Mouse (Mus musculus): Measurements from ENCODE around the gene Nrp2. TPM values are rescaled to one million over a fixed set of nuclear protein-coding genes. Genes with fewer than 3 reads are reported as not detected.

Gene Nrp2
- polyA plus RNA-seq, 1 experiment from 2014 or later = 13.3 TPM

DNA sequence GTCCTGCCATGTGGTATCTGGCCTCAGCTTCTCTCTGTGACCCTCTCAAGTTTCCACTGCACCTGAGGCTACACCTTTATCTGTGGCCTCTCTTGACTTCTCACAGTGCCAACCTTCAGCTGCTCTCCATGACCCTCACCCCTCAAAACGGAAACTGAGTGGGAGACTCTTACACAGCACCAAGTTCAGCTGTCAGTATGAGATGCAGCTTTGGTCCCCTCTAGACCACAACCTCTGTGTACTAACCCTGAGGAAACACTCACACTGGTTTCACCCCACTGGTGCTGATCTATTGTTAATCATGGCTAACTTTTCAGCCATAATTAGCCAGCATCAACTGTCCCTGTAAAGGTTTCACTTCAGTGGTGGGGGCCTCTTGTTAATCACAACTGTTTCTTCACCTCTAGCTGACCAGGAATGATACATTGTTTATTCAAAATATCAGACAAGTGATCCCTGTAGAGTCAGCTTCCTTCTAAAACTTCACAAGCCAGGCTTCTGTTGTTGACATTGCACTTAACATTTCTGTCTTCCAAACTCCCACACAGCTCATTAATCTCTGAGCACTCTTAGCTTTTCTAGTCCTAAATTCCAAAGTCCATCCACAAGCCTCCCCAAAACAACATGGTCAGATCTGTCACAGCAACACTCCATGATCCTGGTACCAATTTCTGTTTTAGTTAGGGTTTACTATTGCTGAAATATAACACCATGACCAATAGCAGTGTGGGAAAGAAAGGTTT, 131.5 kb downstream of the Nrp2 start:
- WGBS = 30% methylated on average over 1 of the region's 1 CpGs

DNA sequence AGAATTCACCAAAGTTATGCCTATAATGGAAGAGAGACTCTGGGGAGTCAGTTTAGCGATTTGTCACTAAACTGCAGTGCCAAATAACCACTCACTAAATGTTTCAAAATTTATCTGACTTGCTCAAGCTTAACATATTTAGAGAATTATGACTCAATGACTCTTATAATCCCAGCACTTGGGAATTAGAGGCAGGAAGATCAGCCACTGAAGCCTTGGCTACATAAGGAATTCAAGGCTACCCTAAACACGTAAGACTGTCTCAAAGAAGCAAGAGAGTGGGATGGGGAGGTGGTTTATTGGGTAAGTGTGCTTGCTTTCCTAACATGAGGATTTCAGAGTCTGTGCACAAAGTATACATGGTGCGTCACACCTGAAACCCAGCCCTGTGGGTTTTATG, 135.0 kb downstream of the Nrp2 start:
- 91% methylated on average over 3 of the region's 3 CpGs for WGBS
- ATAC-seq (ENCODE audit: low read depth) = no peak

More for the DNA sequence above, 131.5 kb downstream of the Nrp2 start:
- H3K4me1 ChIP-seq (replicated peaks; ENCODE audit: control insufficient read depth, insufficient read depth, low read length) = no peaks in the 10 kb centered on the region
- H3K4me2 ChIP-seq (ENCODE audit: low read depth, low read length) = no peak overlapping the region
- H3K4me3 ChIP-seq (ENCODE audit: low read length) = no peak overlapping the region
- no peaks in the 10 kb centered on the region; the same call in 1 of the 2 replicates for H3K9me3 ChIP-seq (ENCODE audit: control insufficient read depth, low read length)
- H3K27ac ChIP-seq (ENCODE audit: low read length) = no peak overlapping the region
- no peaks in the 10 kb centered on the region for H3K27me3 ChIP-seq (ENCODE audit: control insufficient read depth, insufficient read depth, low read depth, low read length)
- no peak overlapping the region for H3K9ac ChIP-seq (ENCODE audit: low read length)
- H3K36me3 ChIP-seq (ENCODE audit: control insufficient read depth, insufficient read depth, low read length) = no peaks in the 10 kb centered on the region
- ATAC-seq (ENCODE audit: low read depth) = no peak

DNA sequence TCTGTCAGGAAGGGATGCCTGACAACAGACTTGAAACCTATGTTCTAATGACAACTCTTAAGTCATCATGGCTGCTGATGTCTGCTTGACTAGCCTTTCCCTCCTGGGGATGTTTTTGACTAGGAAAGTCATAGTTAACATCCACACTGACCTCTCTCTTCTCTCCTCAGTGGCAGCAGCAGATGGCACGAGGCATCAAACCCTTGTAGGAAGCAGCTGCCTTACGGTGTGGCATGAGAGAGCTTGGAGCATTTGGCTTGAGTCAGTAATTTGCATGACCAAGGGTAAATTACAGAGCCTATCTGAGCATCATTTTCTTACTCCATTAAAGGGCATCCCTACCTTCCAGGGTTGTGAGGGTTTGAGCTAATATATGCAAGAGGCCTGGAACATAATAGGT, 135.5 kb downstream of the Nrp2 start:
- Histone ChIP-seq H3K9me3 (ENCODE audit: control insufficient read depth, low read length) (no peaks in the 10 kb centered on the region; the same call in 1 of the 2 replicates), H3K36me3 (ENCODE audit: control insufficient read depth, insufficient read depth, low read length) (no peaks in the 10 kb centered on the region)
- ATAC-seq (ENCODE audit: low read depth) = no peak

More for the DNA sequence above, 135.0 kb downstream of the Nrp2 start:
- Histone ChIP-seq H3K4me2 (ENCODE audit: low read depth, low read length) (no peak overlapping the region), H3K9me3 (ENCODE audit: control insufficient read depth, low read length) (no peaks in the 10 kb centered on the region; the same call in 1 of the 2 replicates), H3K36me3 (ENCODE audit: control insufficient read depth, insufficient read depth, low read length) (no peaks in the 10 kb centered on the region), H3K27me3 (ENCODE audit: control insufficient read depth, insufficient read depth, low read depth, low read length) (no peaks in the 10 kb centered on the region), H3K27ac (ENCODE audit: low read length) (no peak overlapping the region), H3K4me1 (replicated peaks; ENCODE audit: control insufficient read depth, insufficient read depth, low read length) (no peaks in the 10 kb centered on the region), H3K4me3 (ENCODE audit: low read length) (no peak overlapping the region), H3K9ac (ENCODE audit: low read length) (no peak overlapping the region)

DNA sequence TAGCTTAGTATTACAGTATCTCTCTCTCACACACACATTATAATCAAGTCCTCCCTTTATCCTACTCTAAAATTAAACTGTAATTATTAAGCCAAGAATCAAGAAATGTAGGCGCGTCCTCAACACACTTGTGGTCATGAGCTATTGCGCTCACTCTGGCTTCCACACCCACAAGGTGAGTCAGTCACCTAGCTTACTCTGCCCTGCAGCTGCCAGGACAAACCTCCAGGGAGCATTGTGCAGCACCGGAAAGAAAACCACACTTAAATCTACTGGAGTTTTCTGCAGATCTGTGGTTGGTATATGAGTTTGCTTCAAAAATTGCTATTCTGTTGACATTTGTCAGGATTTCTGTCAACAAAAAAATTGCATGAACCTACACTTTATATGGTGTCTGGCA, 140.1 kb downstream of the Nrp2 start:
- Histone ChIP-seq H3K27me3 (ENCODE audit: control insufficient read depth, insufficient read depth, low read depth, low read length) (no peaks in the 10 kb centered on the region), H3K4me3 (ENCODE audit: low read length) (no peak overlapping the region), H3K9me3 (ENCODE audit: control insufficient read depth, low read length) (no peaks in the 10 kb centered on the region), H3K4me1 (replicated peaks; ENCODE audit: control insufficient read depth, insufficient read depth, low read length) (no peaks in the 10 kb centered on the region), H3K9ac (ENCODE audit: low read length) (no peak overlapping the region), H3K27ac (ENCODE audit: low read length) (no peak overlapping the region), H3K4me2 (ENCODE audit: low read depth, low read length) (no peak overlapping the region), H3K36me3 (ENCODE audit: control insufficient read depth, insufficient read depth, low read length) (no peaks in the 10 kb centered on the region)
- no peak for ATAC-seq (ENCODE audit: low read depth)
- 76% methylated on average over 4 of the region's 4 CpGs for WGBS

More for the DNA sequence above, 135.5 kb downstream of the Nrp2 start:
- H3K4me3 ChIP-seq (ENCODE audit: low read length) = no peak overlapping the region
- WGBS = 62% methylated on average over 2 of the region's 2 CpGs
- H3K4me1 ChIP-seq (replicated peaks; ENCODE audit: control insufficient read depth, insufficient read depth, low read length) = no peaks in the 10 kb centered on the region
- H3K4me2 ChIP-seq (ENCODE audit: low read depth, low read length) = no peak overlapping the region
- H3K27me3 ChIP-seq (ENCODE audit: control insufficient read depth, insufficient read depth, low read depth, low read length) = no peaks in the 10 kb centered on the region
- H3K9ac ChIP-seq (ENCODE audit: low read length) = no peak overlapping the region
- H3K27ac ChIP-seq (ENCODE audit: low read length) = no peak overlapping the region

DNA sequence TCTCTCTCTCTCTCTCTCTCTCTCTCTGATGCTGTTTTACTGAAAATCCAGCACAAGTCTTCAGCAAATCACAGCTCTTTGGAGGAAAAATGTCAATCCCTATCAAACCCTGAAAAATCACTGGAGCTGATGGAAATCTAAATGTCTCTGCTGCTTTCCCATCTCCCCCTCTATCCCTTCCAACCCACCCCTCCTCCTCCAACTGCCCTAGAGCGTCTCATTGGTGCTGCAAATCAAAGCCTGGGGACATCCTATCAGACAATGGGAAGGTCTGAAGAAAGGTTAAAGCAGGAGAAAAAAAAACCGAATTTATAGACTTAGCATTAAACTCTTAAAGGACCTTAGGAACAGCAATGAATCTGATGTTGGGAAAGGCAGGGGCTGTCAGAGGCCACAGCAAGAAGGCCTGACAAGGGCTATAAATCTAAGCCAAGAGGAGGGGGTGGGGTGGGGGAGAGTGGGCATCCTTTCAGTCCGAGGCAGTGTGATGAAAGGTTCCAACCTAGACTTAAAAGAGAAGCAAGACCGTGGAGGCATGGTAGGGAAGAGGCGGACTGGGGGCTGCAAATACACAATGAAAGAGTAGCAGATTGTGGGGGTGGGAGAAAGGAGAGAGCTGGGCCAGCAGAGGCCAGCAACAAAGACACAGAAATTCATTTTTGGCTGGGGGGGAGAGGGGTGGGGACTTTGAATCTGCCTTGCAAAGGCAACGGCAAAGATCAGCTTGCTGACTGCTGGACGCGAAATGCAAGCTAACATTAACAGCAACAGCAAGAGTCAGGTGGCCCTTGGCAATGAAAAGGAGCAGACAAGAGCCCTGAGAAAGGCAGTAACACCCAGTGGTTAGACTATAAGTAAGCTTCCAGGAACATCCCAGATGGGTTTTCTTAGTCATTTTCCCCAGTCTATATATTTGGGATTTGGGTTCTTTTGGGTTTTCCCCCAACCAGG, 148.2 kb downstream of the Nrp2 start:
- WGBS = 44% methylated on average over 8 of the region's 8 CpGs
- Histone ChIP-seq H3K9ac (ENCODE audit: low read length) (no peak overlapping the region), H3K27me3 (ENCODE audit: control insufficient read depth, insufficient read depth, low read depth, low read length) (no peaks in the 10 kb centered on the region), H3K27ac (ENCODE audit: low read length) (no peak overlapping the region), H3K4me3 (ENCODE audit: low read length) (no peak overlapping the region), H3K4me1 (replicated peaks; ENCODE audit: control insufficient read depth, insufficient read depth, low read length) (no peaks in the 10 kb centered on the region; the same call in 1 of the 2 replicates), H3K4me2 (ENCODE audit: low read depth, low read length) (no peak overlapping the region), H3K9me3 (ENCODE audit: control insufficient read depth, low read length) (no peaks in the 10 kb centered on the region), H3K36me3 (ENCODE audit: control insufficient read depth, insufficient read depth, low read length) (no peaks in the 10 kb centered on the region)
- no peak for ATAC-seq (ENCODE audit: low read depth)

DNA sequence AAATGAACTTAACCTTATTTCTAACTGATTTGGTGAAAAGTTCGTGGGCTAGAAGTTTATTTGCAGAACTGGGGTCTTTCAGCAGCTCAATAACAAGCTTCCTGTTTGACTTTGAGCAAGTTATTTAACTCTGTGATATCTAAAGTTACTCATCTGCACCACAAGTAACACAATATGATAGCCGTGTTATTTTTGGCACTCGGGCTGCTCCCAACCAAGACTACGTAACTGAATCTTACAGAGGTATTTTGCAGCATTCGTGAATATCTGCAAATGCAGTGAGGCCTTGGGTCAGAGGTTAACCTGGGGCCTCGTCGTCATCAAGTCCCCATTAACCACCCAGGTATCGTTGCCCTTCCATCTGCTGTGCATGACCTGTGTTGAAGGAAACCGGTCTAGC, 150.3 kb downstream of the Nrp2 start:
- H3K4me1 ChIP-seq (replicated peaks; ENCODE audit: control insufficient read depth, insufficient read depth, low read length) = no peaks in the 10 kb centered on the region; the same call in 1 of the 2 replicates
- no peak overlapping the region for H3K9ac ChIP-seq (ENCODE audit: low read length)
- no peaks in the 10 kb centered on the region for H3K27me3 ChIP-seq (ENCODE audit: control insufficient read depth, insufficient read depth, low read depth, low read length)
- 46% methylated on average over 9 of the region's 9 CpGs for WGBS
- no peak for ATAC-seq (ENCODE audit: low read depth)
- no peaks in the 10 kb centered on the region for H3K36me3 ChIP-seq (ENCODE audit: control insufficient read depth, insufficient read depth, low read length)
- no peak overlapping the region for H3K4me2 ChIP-seq (ENCODE audit: low read depth, low read length)
- no peak overlapping the region for H3K4me3 ChIP-seq (ENCODE audit: low read length)
- H3K27ac ChIP-seq (ENCODE audit: low read length) = no peak overlapping the region
- no peaks in the 10 kb centered on the region for H3K9me3 ChIP-seq (ENCODE audit: control insufficient read depth, low read length)

DNA sequence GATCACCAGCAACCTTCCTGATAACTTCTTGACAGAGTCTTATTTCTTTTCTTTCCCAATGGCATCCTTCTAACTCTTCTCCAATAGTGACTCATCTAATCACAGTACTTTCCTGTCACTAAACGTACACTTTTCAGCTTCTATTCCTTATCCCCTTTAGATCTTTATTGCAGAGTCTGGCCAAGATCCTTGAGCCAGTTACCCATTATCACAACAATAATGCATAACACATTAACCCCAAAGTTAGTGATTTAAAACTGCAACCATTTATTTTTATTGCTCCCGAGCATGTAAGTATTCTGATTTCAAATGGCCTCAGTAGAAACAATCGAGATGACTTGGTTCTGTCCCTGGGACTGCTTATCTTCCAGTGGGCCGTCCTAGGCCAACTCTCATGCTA, 150.9 kb downstream of the Nrp2 start:
- WGBS = 63% methylated on average over 4 of the region's 4 CpGs
- Histone ChIP-seq H3K9me3 (ENCODE audit: control insufficient read depth, low read length) (no peaks in the 10 kb centered on the region), H3K27ac (ENCODE audit: low read length) (no peak overlapping the region), H3K4me2 (ENCODE audit: low read depth, low read length) (no peak overlapping the region), H3K9ac (ENCODE audit: low read length) (no peak overlapping the region), H3K4me3 (ENCODE audit: low read length) (no peak overlapping the region), H3K27me3 (ENCODE audit: control insufficient read depth, insufficient read depth, low read depth, low read length) (no peaks in the 10 kb centered on the region), H3K4me1 (replicated peaks; ENCODE audit: control insufficient read depth, insufficient read depth, low read length) (peaks cover 4% of the 10 kb centered on the region), H3K36me3 (ENCODE audit: control insufficient read depth, insufficient read depth, low read length) (no peaks in the 10 kb centered on the region)
- no peak for ATAC-seq (ENCODE audit: low read depth)

DNA sequence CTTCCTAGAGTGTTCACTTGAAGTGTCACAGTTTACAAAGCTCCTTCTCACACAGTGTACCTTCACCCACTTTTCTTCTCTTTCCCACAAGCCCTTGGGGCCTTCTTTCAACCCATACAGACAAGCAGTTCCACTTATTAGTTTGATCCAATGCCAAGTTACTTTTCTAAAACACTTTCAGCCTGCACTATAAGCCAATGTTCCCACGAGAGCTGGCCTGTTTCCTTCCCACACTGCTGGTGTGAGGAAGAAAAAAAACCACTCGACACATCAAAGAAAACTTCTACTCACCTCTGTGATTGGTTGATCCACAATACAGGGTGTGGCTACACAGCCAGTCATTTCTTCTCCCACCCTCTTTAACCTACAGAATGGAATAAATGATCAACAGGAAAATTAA, 156.0 kb downstream of the Nrp2 start:
- peak; percentile 79 for ATAC-seq (ENCODE audit: low read depth)
- WGBS = 12% methylated on average over 2 of the region's 2 CpGs

More for the DNA sequence above, 156.0 kb downstream of the Nrp2 start:
- Histone ChIP-seq H3K36me3 (ENCODE audit: control insufficient read depth, insufficient read depth, low read length) (no peaks in the 10 kb centered on the region), H3K4me3 (ENCODE audit: low read length) (no peak overlapping the region), H3K4me2 (ENCODE audit: low read depth, low read length) (no peak overlapping the region), H3K27me3 (ENCODE audit: control insufficient read depth, insufficient read depth, low read depth, low read length) (no peaks in the 10 kb centered on the region), H3K4me1 (replicated peaks; ENCODE audit: control insufficient read depth, insufficient read depth, low read length) (peaks cover 22% of the 10 kb centered on the region), H3K27ac (ENCODE audit: low read length) (peak overlapping the region; percentile 70), H3K9ac (ENCODE audit: low read length) (no peak overlapping the region), H3K9me3 (ENCODE audit: control insufficient read depth, low read length) (no peaks in the 10 kb centered on the region)

Measured in lung, embryonic 16.5 days (tissue).